Mouse (Mus musculus) kidney, adult 2 months (tissue): ENCODE measurements at regions not wholly inside any gene's neighbourhood (a gene's known extent, or its start where the extent isn't known, plus 50 kb on each side); places are given as distances from the start of the nearest gene placed in this dataset.

Source experiments
- CTCF ChIP-seq: fragments of 200-500 bp; conservative IDR thresholded peaks from 2 replicates; pipeline ENCODE4 v1.5.1; 2011; ENCODE audit warnings: low read depth, mild to moderate bottlenecking, control low read depth, low read length, moderate library complexity, mixed read lengths; ENCODE audit not compliant: insufficient read depth, insufficient read length
- POLR2A ChIP-seq: fragments of 200-500 bp; IDR thresholded peaks from one replicate; pipeline ENCODE4 v1.6.1; 2011; ENCODE audit warnings: low read depth, low read length, control low read depth

DNA sequence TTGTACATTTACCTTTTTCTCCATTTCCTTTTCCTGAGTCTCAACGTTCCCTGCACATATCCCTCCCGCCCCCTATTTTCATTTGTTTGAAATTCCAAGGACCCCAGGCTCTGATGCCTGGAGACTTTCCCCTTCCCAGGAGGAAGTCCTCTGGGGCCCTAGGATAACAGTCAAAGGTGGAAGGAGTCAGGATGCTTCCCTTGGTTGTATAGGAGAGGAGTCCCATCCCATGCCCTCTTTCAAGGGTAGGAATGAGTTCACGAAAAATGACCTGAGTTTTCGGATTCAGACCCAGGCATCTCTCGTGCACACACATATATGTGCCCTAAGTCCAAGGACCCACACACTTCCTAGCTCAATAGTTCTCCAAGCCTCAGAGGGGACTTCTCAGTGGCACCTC is 143.3 kb upstream of the Zfp703 start:
- TF ChIP-seq POLR2A = no peak
- no peak for TF ChIP-seq CTCF
